Mouse (Mus musculus) forebrain, embryonic 13.5 days (tissue): ENCODE measurements at regions not wholly inside any gene's neighbourhood (a gene's known extent, or its start where the extent isn't known, plus 50 kb on each side); places are given as distances from the start of the nearest gene placed in this dataset.

Source experiments
- ATAC-seq: fragments of 200-750 bp; cut with Nextera tagmentation; 2 replicates; pipeline ENCODE4 v1.8.0; 2017
- H3K27ac ChIP-seq: fragments of 300-500 bp; sonication (generic); 2 replicates; pipeline ENCODE4 v1.5.1; 2015; ENCODE audit warnings: inconsistent platforms, mild to moderate bottlenecking, moderate library complexity
- H3K27me3 ChIP-seq: fragments of 300-500 bp; sonication (generic); 2 replicates; pipeline ENCODE4 v1.6.1; 2015; ENCODE audit warnings: mild to moderate bottlenecking, inconsistent platforms
- H3K36me3 ChIP-seq: fragments of 300-500 bp; sonication (generic); 2 replicates; pipeline ENCODE4 v1.6.1; 2015; ENCODE audit warnings: mild to moderate bottlenecking, inconsistent platforms; ENCODE audit not compliant: poor library complexity, severe bottlenecking
- H3K4me1 ChIP-seq: fragments of 300-500 bp; sonication (generic); 2 replicates; pipeline ENCODE4 v1.6.1; 2015; ENCODE audit warnings: inconsistent platforms
- H3K4me2 ChIP-seq: fragments of 300-500 bp; sonication (generic); 2 replicates; pipeline ENCODE4 v1.6.1; 2015; ENCODE audit warnings: inconsistent platforms, mild to moderate bottlenecking, moderate library complexity
- H3K4me3 ChIP-seq: fragments of 300-500 bp; sonication (generic); 2 replicates; pipeline ENCODE4 v1.5.1; 2015; ENCODE audit warnings: mild to moderate bottlenecking, inconsistent platforms
- H3K9ac ChIP-seq: fragments of 300-500 bp; sonication (generic); 2 replicates; pipeline ENCODE4 v1.6.1; 2015; ENCODE audit warnings: mild to moderate bottlenecking, inconsistent platforms
- H3K9me3 ChIP-seq: fragments of 300-500 bp; sonication (generic); replicated peaks from 2 replicates; pipeline ENCODE4 v1.6.1; 2016; ENCODE audit warnings: inconsistent platforms
- WGBS: fragments of 180-500 bp; shearing (Covaris S2); methylation state at CpG from one replicate; pipeline ENCODE4 v1.1.7; 2015; 5-methylcytosine and 5-hydroxymethylcytosine counted together

- H3K4me2 ChIP-seq, result no peak overlapping the region; the same call in 1 of the 2 replicates
- no peak overlapping the region for H3K4me3 ChIP-seq
- 22% methylated on average over 6 of the region's 6 CpGs for WGBS
- no peaks in the 10 kb centered on the region for H3K27me3 ChIP-seq
- no peaks in the 10 kb centered on the region for H3K4me1 ChIP-seq
- ATAC-seq, result 0 out of 2 replicates have a peak, but pooled peaks have one; percentile 30
- H3K9ac ChIP-seq, result no peak overlapping the region
- no peak overlapping the region for H3K27ac ChIP-seq
- H3K9me3 ChIP-seq, result no peaks in the 10 kb centered on the region
- H3K36me3 ChIP-seq, result no peaks in the 10 kb centered on the region
Measured at GRCm38 (mm10) chr2:47424910-47425309, 1389.0 kb upstream of the Acvr2a start.

GRCm38 (mm10) chr2:47429843-47430242 is 1384.1 kb upstream of the Acvr2a start:
- no peak overlapping the region for H3K27ac ChIP-seq
- WGBS, result 60% methylated on average over 2 of the region's 2 CpGs
- no peaks in the 10 kb centered on the region for H3K4me1 ChIP-seq
- no peak overlapping the region for H3K9ac ChIP-seq
- H3K4me2 ChIP-seq, result no peak overlapping the region
- ATAC-seq, result peak; percentile 24; the same call in 1 of the 2 replicates
- H3K9me3 ChIP-seq, result no peaks in the 10 kb centered on the region
- H3K27me3 ChIP-seq, result no peaks in the 10 kb centered on the region
- no peaks in the 10 kb centered on the region for H3K36me3 ChIP-seq
- H3K4me3 ChIP-seq, result no peak overlapping the region

GRCm38 (mm10) chr2:47466043-47466442 is 1347.9 kb upstream of the Acvr2a start:
- 66% methylated on average over 4 of the region's 4 CpGs for WGBS
- no peak overlapping the region for H3K9ac ChIP-seq
- no peak overlapping the region for H3K27ac ChIP-seq
- no peaks in the 10 kb centered on the region for H3K27me3 ChIP-seq
- H3K9me3 ChIP-seq, result no peaks in the 10 kb centered on the region
- H3K4me3 ChIP-seq, result no peak overlapping the region
- no peak for ATAC-seq
- H3K4me1 ChIP-seq, result no peaks in the 10 kb centered on the region
- H3K36me3 ChIP-seq, result no peaks in the 10 kb centered on the region
- no peak overlapping the region for H3K4me2 ChIP-seq

GRCm38 (mm10) chr2:47491874-47492539 is 1321.9 kb upstream of the Acvr2a start:
- ATAC-seq, result peak; percentile 75
- H3K36me3 ChIP-seq, result no peaks in the 10 kb centered on the region
- H3K4me1 ChIP-seq, result no peaks in the 10 kb centered on the region
- H3K4me2 ChIP-seq, result no peak overlapping the region
- 11% methylated on average over 5 of the region's 5 CpGs for WGBS
- H3K27ac ChIP-seq, result no peak overlapping the region
- H3K9me3 ChIP-seq, result no peaks in the 10 kb centered on the region
- H3K27me3 ChIP-seq, result no peaks in the 10 kb centered on the region
- no peak overlapping the region for H3K9ac ChIP-seq
- no peak overlapping the region for H3K4me3 ChIP-seq
